Mouse (Mus musculus) gastrocnemius, adult 18-20 months (tissue): Measurements from ENCODE around the gene Laptm4a. TPM values are rescaled to one million over a fixed set of nuclear protein-coding genes. Genes with fewer than 3 reads are reported as not detected.
A peak's percentile ranks its signal among the peaks of the same experiment; 100 is the strongest.
"Not testable (repeated sequence)": the region's sequence is repeated elsewhere in the genome, so short reads cannot be mapped to it uniquely, and the experiment has no call there.

Experiments
- DNase-seq: peaks from one replicate; pipeline ENCODE4 v3.0.0; 2021; ENCODE audit warnings: low spot score
- total RNA-seq, 2 experiments: library from RNA; stranded (reverse); gene quantifications; 2 replicates each; pipeline ENCODE4 v1.2.3; 2021

Laptm4a gene
- total RNA-seq, 2 experiments from 2014 or later = 235 to 244 TPM

- no peak for DNase-seq
Observed at GRCm38 (mm10) chr12:8902479-8902878, 19.0 kb upstream of the Laptm4a start.

DNA sequence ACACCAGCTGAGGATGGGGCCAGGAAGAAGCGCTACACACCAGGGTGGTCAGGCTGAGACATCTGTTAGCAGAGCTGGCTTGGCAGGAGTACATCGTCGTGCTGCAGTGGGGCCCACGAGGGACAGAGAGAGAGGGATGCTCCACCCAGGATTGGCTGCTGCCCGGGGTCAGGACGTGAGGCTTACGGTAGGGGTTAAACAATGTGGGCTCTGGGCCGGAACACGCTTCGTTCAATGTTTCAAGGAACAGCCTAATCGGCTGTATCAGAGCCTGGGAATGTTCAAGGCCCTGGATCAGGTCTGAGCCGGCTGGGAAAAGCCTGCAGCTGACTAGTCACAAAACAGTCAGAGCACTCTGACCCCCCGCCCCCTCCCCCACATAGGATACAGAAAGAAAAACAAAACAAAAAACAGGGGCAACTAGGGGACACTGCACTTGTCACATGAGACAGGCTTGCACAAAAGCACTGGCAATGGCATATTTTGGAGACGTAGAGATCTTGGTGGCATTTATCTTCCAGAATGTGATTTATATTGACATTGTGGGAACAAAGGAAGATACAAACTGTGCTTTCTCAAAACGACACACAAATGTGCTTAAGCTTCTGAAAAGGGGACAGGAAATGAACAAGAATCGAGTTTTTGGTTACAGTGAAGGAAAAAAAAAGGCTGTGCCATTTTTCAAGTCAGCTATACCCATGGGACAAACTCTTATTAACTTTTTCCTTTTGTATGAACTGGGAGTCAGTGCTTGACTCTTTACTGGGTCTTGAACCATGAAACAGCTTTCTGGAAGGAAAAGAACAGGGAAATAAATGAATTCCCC is 8.4 kb upstream of the Laptm4a start:
- DNase-seq = peak; percentile 62

DNA sequence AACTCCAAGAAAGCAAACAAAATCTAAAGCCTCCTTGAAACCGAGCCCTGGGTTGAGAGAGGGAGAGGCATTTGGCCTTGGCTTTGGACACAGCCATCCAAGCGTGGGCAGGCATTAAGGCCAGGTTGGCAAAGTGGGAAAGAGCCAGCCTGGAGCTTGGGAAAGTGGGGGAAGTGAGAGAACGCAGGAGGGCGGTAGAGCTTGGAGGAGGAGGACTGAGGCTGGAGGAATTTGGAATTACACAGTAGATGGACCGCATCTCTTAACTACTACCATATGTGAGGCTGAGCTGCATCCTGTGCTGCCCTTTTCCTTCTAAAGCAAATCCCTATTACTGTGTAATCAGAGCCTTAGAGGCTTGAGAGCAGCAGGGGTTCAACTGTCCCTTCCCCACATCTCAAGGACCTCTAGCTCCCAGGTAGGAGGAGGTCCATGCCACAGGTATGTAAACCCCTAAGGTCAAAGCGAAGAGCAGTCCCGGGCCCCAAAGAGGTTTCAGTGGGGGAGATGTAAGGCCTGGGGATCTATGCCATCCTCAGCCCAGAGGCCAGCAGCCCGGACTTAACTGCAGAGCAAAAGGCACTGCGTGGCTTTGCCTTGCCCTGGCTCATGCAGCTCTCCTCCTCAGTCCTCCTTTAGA is 7.6 kb upstream of the Laptm4a start:
- DNase-seq = no peak

DNA sequence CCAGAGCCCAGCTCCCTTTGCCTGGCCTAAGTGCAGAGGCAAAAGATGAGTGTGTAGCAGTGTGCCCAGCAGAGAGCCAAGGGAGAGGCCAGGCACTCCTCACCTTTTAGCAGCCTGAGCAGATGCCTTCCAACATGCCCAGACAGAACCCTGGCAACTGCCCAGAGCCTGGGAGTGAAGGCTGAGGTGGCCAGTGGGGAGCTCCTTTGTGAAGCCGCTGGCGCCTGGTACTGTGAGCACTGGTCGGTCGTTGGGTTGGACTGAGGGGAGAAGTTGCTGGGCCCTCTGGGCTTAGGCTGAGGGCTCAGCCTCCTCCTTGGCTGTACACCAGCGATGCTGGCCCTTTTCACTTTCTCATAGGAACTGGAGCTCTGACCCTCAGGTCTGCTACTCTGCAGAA is 5.1 kb upstream of the Laptm4a start:
- peak; percentile 65 for DNase-seq

GRCm38 (mm10) chr12:8919231-8919630 is 2.2 kb upstream of the Laptm4a start:
- no peak for DNase-seq

DNA sequence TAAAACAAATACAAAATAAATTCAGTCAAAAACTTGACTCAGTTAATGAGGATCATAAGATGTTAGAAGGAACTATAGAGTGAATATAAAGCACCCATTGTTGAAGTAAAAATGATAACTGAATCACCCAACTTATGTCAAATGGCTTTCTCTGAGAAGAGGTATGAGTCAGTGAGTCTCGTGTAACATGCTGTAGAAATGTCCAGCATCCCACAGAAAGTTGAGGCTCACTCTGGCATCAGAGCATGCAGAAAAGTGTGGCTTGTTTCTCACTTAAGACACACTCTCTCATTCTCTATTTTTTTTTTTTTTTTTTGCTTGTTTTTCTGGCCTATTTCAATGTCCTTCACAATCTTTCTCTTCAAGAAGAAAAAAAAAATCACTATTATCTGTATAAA is 469 bp upstream of the Laptm4a start:
- no peak for DNase-seq

DNA sequence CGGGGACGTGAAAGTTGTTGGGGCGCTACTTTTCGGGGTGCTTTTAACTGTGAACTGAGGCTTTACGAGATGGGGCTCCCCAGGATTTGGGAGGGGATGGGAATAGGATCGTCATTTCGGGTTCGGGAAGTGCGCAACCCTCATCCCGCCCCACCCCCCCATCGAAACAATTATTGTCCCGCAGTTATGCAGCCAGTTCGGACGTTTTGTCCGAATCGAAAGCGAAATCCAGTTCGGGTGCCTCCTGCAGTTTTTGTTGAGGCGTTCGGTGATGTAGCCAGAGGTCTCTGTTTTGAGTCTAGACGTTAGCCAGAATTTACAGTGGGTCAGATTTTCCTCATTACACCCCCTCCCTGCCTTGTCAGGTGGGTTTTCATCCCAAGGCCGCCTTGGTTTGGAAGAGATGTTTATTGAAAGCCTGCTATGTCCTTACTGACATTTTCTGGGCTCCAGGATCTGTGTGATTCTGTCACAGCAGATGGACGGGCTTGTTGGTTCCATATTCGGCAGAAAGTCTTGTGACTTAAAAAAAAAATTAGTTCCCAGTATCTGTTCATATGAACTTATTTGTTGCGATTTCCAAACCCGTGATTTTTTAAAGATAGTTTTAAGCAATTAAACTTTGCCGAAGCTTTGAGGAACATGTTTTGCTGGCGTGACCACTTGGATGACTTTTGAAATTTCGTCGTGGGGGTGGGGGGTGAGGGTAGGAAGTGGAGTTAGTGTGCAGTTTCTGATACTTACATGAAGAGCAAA is 1.1 kb downstream of the Laptm4a start:
- no peak for DNase-seq

DNA sequence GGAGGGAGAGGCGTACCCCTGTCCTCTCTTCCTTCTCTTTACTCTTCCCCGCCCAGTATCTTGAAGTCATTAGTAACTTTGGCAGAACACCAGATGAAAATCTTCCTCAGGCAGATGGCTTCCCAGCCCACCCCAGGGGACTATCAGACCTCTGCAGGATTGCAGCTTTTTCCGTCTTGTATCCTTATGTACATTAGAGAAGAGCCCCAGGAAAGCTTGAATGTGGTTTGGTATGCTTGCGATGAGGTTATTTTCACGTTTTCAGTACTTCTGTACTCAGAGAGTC is 1.6 kb downstream of the Laptm4a start:
- peak; percentile 79 for DNase-seq

DNA sequence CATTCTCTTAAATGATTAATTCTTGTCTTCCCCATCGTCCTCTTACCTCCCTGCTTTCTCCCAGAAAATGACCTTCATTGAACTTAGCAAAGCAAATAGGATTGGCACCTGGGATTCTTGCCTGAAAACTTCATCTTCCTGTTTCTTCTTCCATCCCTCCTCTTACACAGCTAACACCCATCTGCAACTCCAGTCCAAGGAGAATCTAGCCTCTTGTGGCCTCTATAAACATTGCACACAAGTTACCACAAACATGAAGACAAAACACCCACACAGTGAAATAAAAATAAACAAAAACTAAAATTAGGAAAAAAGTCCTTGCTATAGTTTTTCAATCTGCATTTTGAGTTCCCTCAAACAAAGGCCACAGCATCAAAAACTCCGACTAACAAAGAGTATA is 2.1 kb downstream of the Laptm4a start:
- no peak for DNase-seq

- no peak for DNase-seq
Observed at GRCm38 (mm10) chr12:8927652-8928051, 6.2 kb downstream of the Laptm4a start.

GRCm38 (mm10) chr12:8928766-8929165 is 7.3 kb downstream of the Laptm4a start:
- DNase-seq = no peak

- no peak for DNase-seq
Observed at GRCm38 (mm10) chr12:8931083-8931482, 9.6 kb downstream of the Laptm4a start.

GRCm38 (mm10) chr12:8935349-8935748 is 13.9 kb downstream of the Laptm4a start:
- DNase-seq = peak; percentile 57

GRCm38 (mm10) chr12:8936210-8936609 is 14.7 kb downstream of the Laptm4a start:
- DNase-seq = not testable (repeated sequence)

DNA sequence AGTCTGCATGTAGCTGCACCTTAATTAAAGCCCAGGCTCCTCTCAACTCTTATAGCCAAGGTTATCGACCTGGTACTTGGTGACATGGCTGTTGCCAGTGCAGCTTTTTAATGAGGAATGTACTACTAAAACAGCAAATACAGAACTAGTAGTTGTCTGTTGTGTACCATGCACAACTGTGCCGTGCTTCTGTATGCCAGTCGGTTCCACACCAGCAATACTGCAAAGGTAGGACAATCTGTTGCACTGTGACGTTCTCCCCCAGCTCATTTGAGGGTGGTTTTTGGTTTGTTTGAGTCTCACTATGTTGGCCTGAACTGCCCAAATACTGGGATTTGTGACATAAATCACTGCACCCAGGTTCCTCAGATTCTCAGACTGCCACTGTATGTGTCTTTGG is 18.0 kb downstream of the Laptm4a start:
- no peak for DNase-seq

DNA sequence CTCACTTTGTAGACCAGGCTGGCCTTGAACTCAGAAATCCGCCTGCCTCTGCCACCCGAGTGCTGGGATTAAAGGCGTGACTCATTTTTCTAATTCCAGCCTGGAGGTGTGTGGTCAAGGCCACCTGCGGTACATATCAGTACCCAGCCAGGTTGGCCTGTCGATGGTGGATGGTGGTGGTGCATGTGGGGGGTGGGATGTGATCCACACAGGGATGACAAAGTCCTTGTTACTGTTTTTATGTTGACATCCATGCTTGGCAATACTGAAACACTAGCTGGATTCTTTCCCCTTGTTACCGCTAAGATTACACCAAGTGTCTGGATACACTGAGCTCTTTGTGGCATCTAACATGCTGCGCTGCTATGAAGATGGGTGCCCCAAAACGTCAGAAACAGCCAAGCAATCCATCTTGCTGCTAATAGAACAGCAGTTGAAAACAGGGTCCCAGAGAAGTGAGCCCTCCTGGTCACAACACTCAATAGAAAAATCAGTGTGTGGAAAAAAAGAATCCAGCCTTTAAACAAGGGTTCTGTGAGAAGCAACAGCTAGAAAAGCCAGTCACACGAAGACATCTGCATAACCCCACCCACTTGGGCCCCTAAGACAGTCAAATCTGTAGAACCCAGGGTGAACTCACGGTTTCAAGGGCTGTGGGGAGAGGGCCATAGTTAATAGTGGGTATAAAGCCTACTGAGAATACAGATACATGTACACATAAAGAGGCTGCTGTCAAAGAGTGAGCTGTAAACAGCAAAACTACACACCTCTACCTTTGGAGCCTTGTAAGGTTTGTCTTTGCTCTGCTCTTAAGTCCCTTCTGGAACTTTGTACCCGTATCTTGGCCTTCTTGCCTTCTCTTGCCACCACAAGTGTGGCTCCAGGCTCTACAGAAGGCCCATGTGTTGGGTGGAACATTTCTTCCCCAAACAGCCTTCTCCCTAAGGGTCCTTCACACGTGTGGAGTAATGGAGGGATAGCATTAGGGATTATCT is 18.8 kb downstream of the Laptm4a start:
- DNase-seq = no peak

DNA sequence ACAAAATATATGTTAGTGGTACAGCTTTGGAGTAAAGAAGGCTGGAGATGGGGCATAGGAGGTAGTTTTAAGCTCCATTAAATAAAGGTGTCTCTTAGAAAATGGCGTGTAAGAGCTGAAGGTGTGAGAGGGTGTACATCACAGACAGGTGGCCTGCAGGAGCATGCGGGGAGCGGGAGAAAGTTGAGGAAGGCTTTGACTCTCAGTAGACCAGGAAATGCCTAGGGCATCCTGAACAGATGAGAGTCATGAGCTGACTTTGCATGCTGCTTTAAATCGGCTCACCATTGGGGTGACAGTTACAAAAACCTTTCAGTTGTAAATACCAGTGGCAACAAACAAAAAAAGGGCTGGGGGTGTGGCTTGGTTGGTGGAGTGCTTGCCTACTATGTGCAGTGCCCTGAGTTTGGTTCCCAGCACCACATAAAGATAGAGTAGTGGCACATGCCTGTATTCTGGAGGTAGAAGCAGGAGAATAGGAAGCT is 19.7 kb downstream of the Laptm4a start:
- DNase-seq = no peak

- no peak for DNase-seq
Observed at GRCm38 (mm10) chr12:8941699-8942392, 20.4 kb downstream of the Laptm4a start.

- DNase-seq = no peak
Observed at GRCm38 (mm10) chr12:8947163-8947562, 25.7 kb downstream of the Laptm4a start.

- peak; percentile 80 for DNase-seq
Observed at GRCm38 (mm10) chr12:8947714-8948464, 26.4 kb downstream of the Laptm4a start, which contains the start of gene Matn3. Gene Matn3, plus strand, starts transcription at chr12:8947929.
